Mouse (Mus musculus) layer of hippocampus, postnatal 25 days (tissue): Measurements from ENCODE around the gene Dlgap1. TPM values are rescaled to one million over a fixed set of nuclear protein-coding genes. Genes with fewer than 3 reads are reported as not detected.
"Not testable (repeated sequence)": the region's sequence is repeated elsewhere in the genome, so short reads cannot be mapped to it uniquely, and the experiment has no call there.

Source experiments
- DNase-seq, 2 experiments: peaks; one replicate each; pipeline ENCODE4 v3.0.0; 2022; ENCODE audit warnings: mixed read lengths in 2 of 2, low spot score in 1 of 2; ENCODE audit errors: extremely low spot score in 1 of 2
- total RNA-seq, 2 experiments: library from RNA; stranded (reverse); gene quantifications; 2 replicates each; pipeline ENCODE4 v1.2.3; 2021

Dlgap1 gene
- total RNA-seq, 2 experiments from 2014 or later = 490 to 540 TPM

DNA sequence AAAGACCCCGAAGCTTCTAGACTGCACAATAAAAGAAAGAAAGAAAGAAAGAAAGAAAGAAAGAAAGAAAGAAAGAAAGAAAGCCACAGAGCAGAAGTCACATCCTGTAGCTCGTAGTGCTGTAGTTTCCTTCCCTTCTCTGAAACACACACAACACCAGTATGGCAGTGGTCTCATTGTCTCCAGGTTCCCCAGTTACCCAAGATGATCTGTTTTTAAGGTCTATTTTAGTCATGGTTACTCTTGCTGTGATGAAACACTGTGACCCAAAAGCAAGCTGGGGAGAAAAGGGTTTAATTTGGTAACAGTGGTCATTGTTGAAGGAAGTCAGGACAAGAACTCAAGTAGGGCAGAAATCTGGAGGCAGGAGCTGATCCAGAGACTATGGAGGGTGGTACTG lies 818.5 kb downstream of the Dlgap1 start:
- no peak for DNase-seq

DNA sequence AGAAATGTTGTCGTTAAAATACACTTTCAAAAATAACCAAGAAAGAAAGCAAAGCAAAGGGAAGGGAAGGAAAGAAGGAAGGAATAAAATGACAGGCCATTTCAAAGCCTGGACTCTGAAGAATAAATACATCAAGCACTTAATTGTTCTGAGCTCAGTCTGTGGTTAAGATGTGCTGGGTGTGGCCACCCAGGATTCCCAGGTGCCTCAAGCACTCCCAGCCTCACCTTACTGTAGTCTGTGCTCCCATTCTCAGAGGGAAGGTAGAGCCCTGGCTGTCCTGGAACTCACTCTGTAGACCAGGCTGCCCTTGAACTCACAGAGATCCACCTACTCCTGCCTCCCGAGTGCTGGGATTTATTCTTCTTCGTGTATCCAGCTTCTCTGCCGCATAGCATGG lies 821.9 kb downstream of the Dlgap1 start:
- DNase-seq = no peak

DNA sequence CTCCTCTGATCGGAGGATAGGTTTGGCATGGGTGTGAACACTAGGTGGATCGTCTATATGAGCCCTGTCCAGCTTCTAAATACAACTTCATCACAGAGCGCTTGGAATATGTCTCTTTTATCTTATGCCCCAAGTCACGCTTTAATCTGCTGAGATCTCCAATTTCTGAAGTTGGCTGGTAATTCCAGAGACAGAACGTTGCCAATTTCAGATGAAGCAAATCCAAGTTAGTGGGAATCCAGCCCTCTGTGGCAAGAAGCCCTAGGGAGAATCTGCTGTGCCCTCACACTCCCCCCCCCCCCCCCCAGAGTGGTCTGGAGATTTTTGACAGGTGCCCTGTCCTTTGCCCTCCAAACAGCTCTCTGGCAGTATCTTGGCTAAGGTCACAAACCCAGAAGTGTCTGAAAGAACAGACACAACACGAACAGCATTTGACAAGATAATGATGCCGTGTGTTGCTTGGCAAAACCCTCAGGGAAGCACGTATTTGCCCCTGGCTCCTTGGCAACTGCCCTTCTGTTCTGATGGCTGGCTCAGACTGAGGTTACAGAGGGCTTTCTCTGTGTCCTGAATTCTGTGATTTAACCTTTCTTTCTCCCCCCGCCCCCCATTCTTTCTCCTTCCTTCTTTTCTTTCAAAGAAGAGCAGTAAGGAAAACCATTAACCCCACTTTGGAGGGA lies 822.9 kb downstream of the Dlgap1 start:
- DNase-seq = no peak

DNA sequence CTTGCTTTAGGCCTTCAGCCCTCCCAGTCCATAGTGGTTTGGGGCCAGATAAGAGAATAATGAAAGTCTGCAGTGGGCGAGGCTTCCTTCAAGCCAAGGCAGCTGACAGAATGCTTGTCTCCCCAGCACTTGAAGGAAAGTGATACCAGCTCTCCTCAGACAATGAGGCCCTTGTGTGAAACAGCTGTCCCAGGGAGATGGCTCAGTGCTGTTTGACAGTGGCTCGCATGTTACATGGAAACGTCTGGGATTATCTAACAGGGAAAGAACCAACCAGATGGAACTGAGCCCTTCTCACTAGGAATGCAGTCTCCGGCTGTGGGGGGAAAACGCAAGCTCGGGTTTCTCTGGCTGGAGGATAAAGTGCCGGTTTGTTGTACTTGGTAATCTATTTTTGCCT lies 825.4 kb downstream of the Dlgap1 start:
- peak in 1 of 2 experiments; percentile 22 for DNase-seq

DNA sequence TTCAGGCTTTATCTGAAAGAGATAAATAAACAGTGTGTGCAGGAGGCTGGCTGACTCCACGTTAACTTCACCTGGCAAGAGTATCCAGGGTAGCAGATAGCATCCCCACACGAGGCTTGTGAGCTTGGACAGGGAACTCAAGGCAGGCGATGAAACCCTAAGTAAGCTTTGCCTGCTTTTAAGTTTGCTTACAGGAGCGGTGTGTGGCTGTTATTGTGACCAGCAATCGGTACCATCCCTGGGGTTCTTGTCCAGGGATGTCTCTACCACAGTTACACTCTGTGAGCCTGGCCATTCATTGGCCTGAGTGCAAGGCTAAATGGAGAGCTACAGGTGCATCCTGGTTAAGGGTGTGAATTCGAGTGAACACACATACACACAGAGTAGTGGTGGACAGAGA lies 825.8 kb downstream of the Dlgap1 start:
- no peak for DNase-seq

DNA sequence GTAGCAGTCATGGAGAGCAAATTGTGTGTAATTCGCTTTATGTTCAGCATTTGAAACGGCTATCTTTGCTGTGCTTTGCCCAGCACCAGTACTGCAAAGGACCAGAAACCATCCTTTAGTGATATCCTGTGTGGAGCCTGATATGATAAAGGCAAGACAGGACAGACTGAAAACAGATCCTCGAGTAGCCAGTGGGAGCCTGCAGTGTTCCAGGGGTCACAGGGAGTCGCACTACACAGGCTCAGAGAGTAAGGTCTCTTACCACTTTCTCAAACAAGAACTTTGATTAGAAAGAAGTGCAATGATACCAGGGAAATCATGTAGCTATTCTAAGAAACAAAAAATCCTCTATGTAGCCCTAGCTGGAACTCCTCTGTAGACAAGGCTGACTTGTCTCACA lies 826.3 kb downstream of the Dlgap1 start:
- DNase-seq = no peak

DNA sequence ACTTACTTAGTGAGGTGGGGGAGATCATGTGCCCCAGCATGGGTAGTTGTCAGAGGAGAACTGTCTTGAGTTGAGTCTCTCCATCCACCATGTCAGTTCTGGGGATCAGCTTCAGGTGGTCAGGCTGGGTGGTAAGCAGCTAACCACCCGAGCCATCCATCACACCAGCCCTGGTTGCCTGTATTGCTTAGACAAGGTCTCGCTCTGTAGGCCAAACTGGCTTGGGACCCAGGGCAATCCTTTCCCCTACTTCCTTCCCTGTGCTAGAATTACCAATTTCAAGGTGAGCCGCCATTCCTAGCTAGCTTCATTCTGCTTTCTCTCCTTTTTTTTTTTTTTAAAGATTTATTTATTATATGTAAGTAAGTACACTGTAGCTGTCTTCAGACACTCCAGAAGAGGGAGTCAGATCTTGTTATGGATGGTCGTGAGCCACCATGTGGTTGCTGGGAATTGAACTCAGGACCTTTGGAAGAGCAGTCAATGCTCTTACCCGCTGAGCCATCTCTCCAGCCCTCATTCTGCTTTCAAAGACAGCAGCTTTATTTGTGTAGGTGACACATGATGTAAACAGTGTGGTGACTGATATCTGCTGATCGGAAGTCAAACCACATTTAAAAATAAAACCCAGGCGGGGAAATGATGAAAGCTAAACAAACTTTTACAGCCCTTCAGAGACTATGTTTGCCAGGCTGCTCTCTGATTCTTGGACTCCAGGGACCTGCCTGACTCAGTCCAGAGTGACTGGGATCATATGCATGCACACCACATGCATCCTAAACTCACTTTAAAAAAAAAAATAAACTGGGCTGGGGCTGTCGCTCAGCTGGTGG lies 828.3 kb downstream of the Dlgap1 start:
- no peak for DNase-seq

DNA sequence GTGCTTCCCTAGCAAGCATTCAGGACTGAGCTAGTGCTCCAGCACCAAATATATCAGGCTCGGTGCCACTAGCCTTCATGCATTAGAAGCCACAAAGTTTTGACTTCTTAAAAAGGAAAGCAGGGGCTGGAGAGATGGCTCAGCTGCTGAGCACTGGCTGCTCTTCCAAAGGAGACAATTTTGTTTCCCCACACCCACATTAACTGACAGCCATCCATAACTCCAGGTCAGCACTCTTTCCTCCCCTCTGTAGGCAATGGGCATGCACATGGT lies 828.8 kb downstream of the Dlgap1 start:
- no peak for DNase-seq

DNA sequence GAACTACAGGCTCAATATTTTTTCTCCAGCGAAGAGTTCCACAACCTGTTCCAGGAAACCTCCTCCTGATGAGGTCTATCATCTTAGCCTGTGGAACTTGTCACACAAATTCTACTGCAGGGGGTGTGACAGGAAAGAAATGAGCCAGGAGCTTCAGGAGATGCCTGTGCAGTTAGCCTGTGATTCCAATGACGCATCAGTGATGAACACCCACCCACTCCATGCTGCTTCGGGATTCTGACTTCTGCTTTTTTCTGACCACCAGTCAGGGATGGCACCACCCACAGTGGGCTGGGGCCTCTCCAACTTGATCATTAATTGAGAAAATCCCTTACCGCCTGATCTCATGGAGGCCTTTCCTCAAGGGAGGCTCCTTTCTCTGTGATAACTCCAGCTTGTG lies 830.4 kb downstream of the Dlgap1 start:
- no peak for DNase-seq

DNA sequence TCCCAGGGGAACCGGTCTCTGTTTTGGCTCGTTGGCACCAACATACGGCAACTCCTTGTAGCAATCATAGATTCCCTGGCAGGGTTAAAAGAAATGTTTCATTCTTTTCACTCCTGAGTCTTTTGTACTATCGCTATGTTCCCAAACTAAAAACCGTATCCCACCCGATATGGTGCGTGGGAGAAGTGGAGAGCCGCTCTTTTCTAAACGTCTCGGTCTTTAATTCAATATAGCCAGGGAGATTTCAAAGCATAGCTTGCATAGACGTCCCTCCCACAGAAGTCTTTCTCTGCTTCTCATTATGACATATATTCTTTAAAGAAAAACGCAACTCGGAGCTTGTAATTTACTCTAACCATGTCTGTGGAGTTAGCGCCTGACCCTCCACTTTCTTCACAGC lies 833.1 kb downstream of the Dlgap1 start:
- DNase-seq = no peak

DNA sequence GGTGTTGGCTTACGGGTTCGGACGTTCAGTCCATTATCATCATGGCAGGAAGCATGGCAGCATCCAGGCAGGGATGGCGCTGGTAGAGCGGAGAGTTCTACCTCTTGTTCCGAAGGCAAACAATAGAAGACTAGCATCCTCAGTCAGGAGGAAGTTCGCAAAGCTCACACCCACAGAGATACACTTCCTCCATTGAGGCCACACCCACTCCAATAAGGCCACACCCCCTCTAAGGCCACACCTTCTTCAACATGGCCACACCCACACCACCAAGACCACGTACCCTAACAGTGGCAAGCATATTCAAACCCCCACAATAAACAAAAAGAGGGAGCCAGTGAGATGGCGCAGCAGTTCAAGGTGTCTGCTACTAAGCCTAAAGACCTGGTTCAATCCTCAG lies 837.0 kb downstream of the Dlgap1 start:
- no peak for DNase-seq

DNA sequence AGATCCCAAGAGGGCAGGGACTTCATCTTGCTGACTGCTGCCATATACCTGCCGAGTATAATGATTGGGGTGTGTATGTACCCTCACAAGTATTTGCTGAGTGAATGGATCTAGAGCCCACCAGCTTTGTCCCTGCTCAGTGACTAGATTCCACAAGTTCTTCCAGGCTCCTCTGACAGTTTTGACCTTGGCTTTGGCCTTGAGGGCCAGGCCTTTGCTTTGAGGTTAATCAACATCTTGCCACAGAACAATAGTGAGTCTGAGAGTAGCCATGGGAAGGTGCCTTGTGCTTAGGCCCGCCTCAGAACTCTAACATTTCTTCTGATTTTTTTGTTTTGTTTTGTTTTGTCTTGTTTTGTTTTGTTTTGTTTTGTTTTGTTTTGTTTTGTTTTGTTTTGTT lies 837.7 kb downstream of the Dlgap1 start:
- DNase-seq = no peak

DNA sequence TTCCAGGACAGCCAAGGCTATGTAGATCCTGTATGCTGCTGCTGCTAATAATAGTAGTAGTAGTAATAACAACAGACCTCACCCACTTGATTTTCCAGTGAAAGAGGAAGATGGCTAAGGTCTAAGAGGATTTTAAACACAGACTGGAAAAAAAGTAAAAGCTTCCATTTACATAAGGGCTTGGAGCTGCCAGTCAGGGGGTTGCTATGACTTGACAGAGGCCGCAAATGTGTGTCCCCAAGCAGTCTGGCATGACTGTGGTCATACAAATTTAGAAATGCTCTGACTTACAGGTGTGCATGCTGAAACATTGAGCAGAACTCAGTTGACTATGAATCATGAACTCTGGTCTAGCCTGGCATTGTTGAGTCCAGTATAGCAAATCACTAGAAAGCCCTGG lies 839.0 kb downstream of the Dlgap1 start:
- no peak for DNase-seq

DNA sequence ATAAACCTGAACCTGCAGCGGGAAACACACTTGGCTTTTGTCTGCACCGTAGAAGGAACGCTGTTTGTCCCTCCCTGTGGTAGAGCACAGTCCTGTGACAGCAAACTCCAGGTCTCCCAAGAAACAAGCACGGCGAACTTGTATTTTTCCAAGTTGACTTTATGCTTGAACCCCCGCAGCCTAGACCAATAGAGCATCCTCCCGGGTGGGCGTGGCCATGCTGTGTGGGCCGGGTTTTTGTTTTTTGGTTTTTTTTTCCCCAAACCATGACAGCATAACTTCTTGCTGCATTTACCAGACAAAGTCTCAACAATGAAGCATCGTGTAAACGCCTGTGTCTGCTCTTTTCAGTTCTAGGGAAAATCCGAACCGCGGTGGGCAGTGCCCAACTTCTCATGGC lies 840.0 kb downstream of the Dlgap1 start:
- no peak for DNase-seq

DNA sequence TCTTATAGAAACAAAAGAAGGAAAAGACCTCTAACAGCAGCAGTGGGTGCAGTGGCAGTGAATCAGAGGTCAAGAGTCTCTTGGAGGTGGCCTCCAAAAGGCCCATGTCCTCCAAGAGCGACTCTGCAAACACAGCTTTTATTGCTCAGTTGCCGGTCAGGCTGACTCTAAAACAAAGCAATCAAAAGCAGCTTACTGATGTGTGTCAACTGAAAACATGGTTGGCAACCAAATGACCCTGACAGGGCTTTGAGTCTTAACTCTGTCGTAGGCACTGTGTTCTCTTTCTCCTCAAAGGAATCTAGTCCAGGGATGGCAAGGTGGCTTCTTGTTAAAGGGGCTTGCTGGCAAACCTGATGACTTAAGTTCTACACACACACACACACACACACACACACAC lies 840.9 kb downstream of the Dlgap1 start:
- DNase-seq = no peak

DNA sequence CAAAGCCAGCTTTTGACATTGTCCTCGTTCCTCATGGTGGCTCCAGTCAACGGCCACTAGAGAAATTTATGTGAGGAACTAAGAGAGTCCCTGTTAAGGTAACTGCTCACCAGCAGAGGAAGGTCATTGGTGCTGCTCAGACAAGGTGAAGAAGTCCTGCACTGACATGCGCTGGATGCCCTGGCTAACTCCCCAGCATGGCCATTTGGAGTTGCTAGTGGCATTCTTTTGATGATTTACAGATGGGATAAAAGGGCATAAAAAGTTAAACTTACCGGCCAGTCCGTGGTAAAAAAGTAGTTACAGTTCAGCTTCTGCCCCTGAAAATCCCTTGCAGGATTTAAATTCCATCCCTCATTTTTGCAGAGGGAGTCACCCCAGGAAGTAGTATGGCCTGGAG lies 841.9 kb downstream of the Dlgap1 start:
- DNase-seq = no peak

DNA sequence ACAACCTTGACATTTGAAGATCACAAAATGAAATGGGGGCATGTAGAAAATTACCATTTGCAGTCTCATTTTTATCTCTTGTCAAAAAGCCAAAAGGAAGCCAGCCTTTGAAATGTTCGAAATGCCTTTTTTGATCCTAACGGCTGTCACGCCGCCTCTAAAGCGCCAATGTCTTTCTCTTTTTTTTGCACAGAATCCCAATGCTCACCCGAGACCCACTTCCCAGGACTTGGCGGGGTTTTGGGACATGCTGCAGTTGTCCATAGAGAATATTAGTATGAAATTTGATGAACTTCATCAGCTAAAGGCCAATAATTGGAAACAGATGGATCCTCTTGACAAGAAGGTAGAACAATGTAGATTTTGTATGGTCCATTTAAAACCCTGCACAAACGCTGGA lies 846.1 kb downstream of the Dlgap1 start:
- no peak for DNase-seq

DNA sequence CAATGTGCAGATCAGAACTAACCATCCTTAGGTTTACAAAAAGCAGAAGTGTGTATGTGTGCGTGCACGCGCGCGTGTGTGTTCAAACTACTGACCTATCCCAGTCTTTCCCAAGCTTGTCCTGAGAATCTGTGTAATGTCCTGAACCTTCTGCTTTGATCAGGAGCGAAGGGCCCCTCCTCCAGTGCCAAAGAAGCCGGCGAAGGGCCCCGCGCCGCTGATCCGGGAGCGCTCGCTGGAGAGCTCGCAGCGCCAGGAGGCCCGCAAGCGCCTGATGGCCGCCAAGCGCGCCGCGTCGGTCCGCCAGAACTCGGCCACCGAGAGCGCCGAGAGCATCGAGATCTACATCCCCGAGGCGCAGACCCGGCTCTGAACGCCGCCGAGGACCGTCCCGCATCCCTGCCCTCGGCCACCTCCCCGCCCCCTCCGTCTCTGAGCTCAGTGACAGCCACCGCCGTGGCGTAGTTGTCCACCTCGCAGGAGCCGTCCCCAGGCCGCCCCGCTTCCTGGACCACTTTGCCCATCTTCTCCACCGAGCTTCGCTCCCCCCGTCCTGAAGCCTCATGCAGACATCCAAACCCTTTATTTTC lies 849.1 kb downstream of the Dlgap1 start:
- DNase-seq = no peak

DNA sequence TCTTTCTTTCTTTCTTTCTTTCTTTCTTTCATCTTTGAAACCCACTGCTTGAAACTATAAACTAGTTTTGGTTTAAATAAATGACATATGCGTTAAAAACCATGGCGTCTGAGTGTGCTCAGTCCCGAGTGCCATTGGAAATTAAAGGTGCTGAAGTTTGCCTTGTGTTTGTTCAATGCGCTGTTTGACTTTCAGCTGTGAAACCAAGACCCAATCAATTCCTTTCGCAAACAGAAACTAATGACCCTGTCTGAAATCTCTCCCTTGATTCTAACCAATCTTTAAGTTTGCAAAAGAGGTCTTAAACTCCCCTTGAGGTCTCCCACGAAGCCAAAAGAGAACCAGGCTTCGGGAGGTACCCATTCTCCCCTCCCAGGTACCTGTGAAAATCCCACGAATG lies 854.2 kb downstream of the Dlgap1 start:
- no peak for DNase-seq

DNA sequence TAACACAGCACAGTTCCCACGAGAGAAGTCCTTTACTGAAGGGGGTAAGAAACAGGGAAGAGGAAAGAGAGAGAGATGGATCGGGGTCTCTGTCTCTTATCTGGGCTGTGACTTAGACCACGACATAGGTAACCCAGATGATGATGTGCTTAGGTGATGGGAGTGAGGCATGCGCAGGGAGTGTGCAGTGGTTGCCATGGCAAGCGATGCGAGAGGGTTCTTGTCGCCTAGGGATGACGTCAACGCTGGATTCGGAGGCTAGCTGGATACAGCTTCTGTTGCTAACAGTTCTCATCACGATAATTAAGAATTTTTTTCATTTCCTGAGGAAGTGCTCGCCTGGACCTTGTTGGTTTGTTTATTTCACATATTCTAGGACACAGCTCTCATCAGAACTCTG lies 857.4 kb downstream of the Dlgap1 start:
- peak; percentile 52 to 71 for DNase-seq

DNA sequence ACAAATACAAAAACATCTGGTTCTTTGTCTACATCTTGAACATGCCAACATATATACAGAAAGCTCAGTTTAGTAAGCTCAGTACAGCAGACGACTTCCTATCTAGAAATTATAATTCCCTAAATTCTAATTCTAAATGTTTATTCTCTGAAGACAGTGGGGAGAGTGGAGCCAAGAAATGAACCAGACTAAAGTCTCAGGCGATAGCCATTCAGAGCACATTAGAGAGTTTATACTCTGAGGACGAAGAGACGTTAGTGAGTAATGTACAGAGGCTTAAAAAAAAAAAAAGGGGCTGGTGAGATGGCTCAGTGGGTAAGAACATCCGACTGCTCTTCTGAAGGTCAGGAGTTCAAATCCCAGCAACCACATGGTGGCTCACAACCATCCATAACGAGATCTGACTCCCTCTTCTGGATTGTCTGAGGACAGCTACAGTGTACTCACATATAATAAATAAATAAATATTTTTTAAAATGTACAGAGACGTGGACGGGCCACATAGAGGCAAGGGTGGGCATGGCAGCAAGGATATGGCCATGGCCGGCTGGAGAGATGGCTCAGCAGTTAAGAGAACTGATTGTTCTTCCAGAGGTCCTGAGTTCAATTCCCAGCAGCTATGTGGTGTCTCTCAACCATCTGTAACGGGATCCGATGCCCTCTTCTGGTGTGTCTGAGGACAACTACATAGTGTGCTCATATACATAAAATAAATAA lies 858.7 kb downstream of the Dlgap1 start:
- not testable (repeated sequence) for DNase-seq
